Mouse (Mus musculus): ENCODE measurements at regions not wholly inside any gene's neighbourhood (a gene's known extent, or its start where the extent isn't known, plus 50 kb on each side); places are given as distances from the start of the nearest gene placed in this dataset.

GRCm38 (mm10) chr4:142818440-142818839, 394.4 kb downstream of the Prdm2 start:
- TF ChIP-seq EP300 (IDR thresholded peaks at IDR 0.05; ENCODE audit: low read depth) (no peak), CTCF (IDR thresholded peaks at IDR 0.05; ENCODE audit: low read depth) (no peak)

Data from liver, embryonic 14.5 days (tissue).